Mouse (Mus musculus) liver, embryonic 14.5 days (tissue): ENCODE results near the gene Calr. TPM values are rescaled to one million over a fixed set of nuclear protein-coding genes. Genes with fewer than 3 reads are reported as not detected.

Experiments used
- ATAC-seq: fragments of 200-750 bp; cut with Nextera tagmentation; 2 replicates; pipeline ENCODE4 v1.8.0; 2017; ENCODE audit warnings: moderate number of reproducible peaks, mild to moderate bottlenecking, moderate library complexity; ENCODE audit not compliant: insufficient read depth
- DNase-seq, 3 experiments: peaks; one replicate each; pipeline ENCODE4 v3.0.0-alpha.2; 2012 to 2013; ENCODE audit warnings: low read depth in 3 of 3, low spot score in 3 of 3
- H3K27ac ChIP-seq: fragments of 300-500 bp; sonication (generic); 2 replicates; pipeline ENCODE4 v1.5.1; 2014; ENCODE audit warnings: moderate library complexity, mild to moderate bottlenecking, control low read depth, inconsistent platforms
- H3K27me3 ChIP-seq: fragments of 300-500 bp; sonication (generic); 2 replicates; pipeline ENCODE4 v1.6.1; 2014; ENCODE audit warnings: mild to moderate bottlenecking, low read length, moderate library complexity; ENCODE audit not compliant: control insufficient read depth, insufficient read depth
- H3K36me3 ChIP-seq: fragments of 300-500 bp; sonication (generic); replicated peaks from 2 replicates; pipeline ENCODE4 v1.6.1; 2014; ENCODE audit warnings: low read depth; ENCODE audit not compliant: control insufficient read depth, insufficient read depth
- H3K4me1 ChIP-seq, 2 experiments: fragments of 200-500 bp in 1 of 2; fragments of 300-500 bp in 1 of 2; sonication (generic) in 1 of 2; replicated peaks; 2 replicates each; pipeline ENCODE4 v1.6.1; 2012 to 2014; ENCODE audit warnings: antibody characterized with exemption in 1 of 2, inconsistent platforms in 1 of 2, low read length in 1 of 2; ENCODE audit not compliant: control insufficient read depth in 2 of 2, insufficient read depth in 2 of 2
- H3K4me2 ChIP-seq: fragments of 300-500 bp; sonication (generic); 2 replicates; pipeline ENCODE4 v1.6.1; 2014; ENCODE audit warnings: low read depth, mild to moderate bottlenecking, control low read depth, moderate library complexity
- H3K4me3 ChIP-seq, 2 experiments: fragments of 200-500 bp in 1 of 2; fragments of 300-500 bp in 1 of 2; sonication (generic) in 1 of 2; 2 replicates each; pipeline ENCODE4 v1.5.1; 2012 to 2014; ENCODE audit warnings: low read depth in 2 of 2, low read length in 2 of 2, mild to moderate bottlenecking in 2 of 2, control low read depth in 1 of 2, inconsistent platforms in 1 of 2, moderate library complexity in 1 of 2; ENCODE audit not compliant: insufficient read depth in 1 of 2
- H3K9ac ChIP-seq: fragments of 300-500 bp; sonication (generic); replicated peaks from 2 replicates; pipeline ENCODE4 v1.6.1; 2014; ENCODE audit warnings: mild to moderate bottlenecking, control low read depth, moderate library complexity
- H3K9me3 ChIP-seq: fragments of 300-500 bp; sonication (generic); 2 replicates; pipeline ENCODE4 v1.6.1; 2016; ENCODE audit warnings: low read length, mixed read lengths; ENCODE audit not compliant: control insufficient read depth
- CTCF ChIP-seq: IDR thresholded peaks from 2 replicates; pipeline ENCODE4 v1.5.1; 2016; ENCODE audit warnings: antibody characterized with exemption, low read depth, control low read depth
- EP300 ChIP-seq: IDR thresholded peaks from 2 replicates; pipeline ENCODE4 v1.6.1; 2016; ENCODE audit warnings: antibody characterized with exemption, low read depth
- WGBS: fragments of 180-500 bp; shearing (Covaris S2); extraction: QIAGEN DNeasy Blood & Tissue Kit; methylation state at CpG from one replicate; pipeline ENCODE4 v1.1.7; 2014; ENCODE audit not compliant: insufficient replicate concordance; 5-methylcytosine and 5-hydroxymethylcytosine counted together
- polyA plus RNA-seq, 2 experiments: library from polyadenylated mRNA; depleted of rRNA in 1 of 2; stranded (reverse) in 1 of 2; unstranded in 1 of 2; fragments of >200 nt; fragmentation: Nextera tagmentation in 1 of 2; extraction: Ambion mirVana in 1 of 2; gene quantifications; 2 replicates each; pipeline versions ENCODE4 v1.2.1 to v1.2.3; 2012 to 2014

Calr gene
- polyA plus RNA-seq, 2 experiments, result 262 to 348 TPM

DNA sequence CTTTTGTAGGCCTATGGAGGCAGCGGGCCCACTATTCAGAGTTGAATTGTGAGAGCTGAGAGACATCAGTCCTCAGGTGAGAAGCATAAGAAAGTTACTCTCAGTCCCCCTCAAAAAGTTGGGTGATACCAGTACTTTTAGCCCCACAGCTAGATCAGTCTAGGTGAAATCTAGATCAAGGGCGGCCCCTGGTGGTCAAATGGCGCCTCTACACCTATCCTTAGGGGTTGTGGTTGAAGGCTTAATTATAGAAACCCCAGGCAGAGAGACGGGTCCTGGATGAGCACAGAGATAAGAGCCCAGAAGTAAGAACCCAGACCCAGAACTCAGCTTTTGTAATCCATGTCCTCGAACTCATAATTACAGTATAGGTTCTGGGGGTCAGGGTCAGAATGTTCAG lies 33.7 kb downstream of the Calr start:
- Histone ChIP-seq H3K4me3 (no peak overlapping the region), H3K36me3 (no peaks in the 10 kb centered on the region), H3K9ac (no peak overlapping the region), H3K9me3 (no peaks in the 10 kb centered on the region), H3K27me3 (peaks cover 14% of the 10 kb centered on the region), H3K4me2 (no peak overlapping the region), H3K27ac (no peak overlapping the region), H3K4me1 (peaks cover 6 to 10% of the 10 kb centered on the region in 2 experiments)
- 3% methylated on average over 5 of the region's 5 CpGs for WGBS
- TF ChIP-seq CTCF (peak; percentile 89), EP300 (no peak)
- ATAC-seq (peak; percentile 36; the same call in 1 of the 2 replicates), DNase-seq (peak in 2 of 3 experiments; percentile 60 to 70)

DNA sequence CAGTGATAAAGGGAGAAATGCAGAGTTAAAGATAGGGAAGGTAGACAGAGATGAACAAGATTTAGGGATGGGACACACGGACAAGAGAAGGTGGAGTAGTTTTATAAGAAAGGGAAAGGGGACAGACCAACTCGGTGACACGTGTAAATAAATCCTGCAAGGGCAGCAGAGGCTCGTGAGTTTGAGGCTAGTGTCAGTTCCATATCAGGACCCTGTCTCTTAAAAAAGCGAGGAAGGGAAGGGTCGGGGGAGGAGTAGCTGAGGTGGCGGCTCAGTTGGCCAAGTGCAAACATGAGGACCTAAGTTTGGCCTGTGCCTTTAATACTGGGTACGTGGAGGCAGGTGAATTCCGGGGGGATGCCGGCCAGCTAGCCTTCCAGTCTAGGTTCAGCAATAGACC lies 35.4 kb downstream of the Calr start:
- WGBS, result 44% methylated on average over 10 of the region's 10 CpGs
- peaks cover 6 to 10% of the 10 kb centered on the region in 2 experiments for H3K4me1 ChIP-seq
- H3K9ac ChIP-seq, result no peak overlapping the region
- TF ChIP-seq CTCF (no peak), EP300 (no peak)
- H3K36me3 ChIP-seq, result no peaks in the 10 kb centered on the region
- H3K9me3 ChIP-seq, result no peaks in the 10 kb centered on the region
- no peak for ATAC-seq
- H3K27me3 ChIP-seq, result peaks cover 14% of the 10 kb centered on the region
- H3K4me2 ChIP-seq, result peak overlapping the region; percentile 66
- DNase-seq, result no peak
- peak overlapping the region in 1 of 2 experiments; percentile 42; a peak in 2 of 4 replicates for H3K4me3 ChIP-seq
- no peak overlapping the region for H3K27ac ChIP-seq

DNA sequence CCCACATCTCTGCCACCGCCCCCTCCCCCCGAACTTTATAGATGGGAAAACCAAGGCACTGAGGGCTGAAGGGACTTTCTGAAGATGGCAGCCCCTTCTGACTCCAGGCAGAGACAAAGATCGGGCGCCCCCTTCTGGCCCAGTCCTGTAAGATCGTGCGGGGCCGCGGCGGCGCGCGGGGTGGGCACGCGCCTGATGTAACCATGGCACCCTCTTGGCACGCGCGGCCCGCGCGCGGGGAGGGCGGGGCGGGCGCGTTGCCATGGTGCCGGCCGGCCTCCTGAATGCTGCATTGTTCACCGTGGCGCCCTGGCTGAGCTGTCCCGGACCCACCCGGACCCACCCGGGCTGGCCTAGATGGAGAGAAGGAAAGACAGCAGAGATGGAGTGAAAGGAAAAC lies 35.8 kb downstream of the Calr start:
- H3K9ac ChIP-seq, result peak overlapping the region; percentile 7; the same call in 1 of the 2 replicates
- peaks cover 6 to 10% of the 10 kb centered on the region in 2 experiments for H3K4me1 ChIP-seq
- no peak overlapping the region for H3K27ac ChIP-seq
- peak; percentile 55 to 64 (median 59) for DNase-seq
- peak; percentile 55 for ATAC-seq
- H3K27me3 ChIP-seq, result peaks cover 14% of the 10 kb centered on the region
- H3K4me3 ChIP-seq, result peak overlapping the region in 1 of 2 experiments; percentile 42; a peak in 2 of 4 replicates
- no peak for TF ChIP-seq EP300
- peak; percentile 83 for TF ChIP-seq CTCF
- under 1% methylated on average over 32 of the region's 32 CpGs for WGBS
- H3K9me3 ChIP-seq, result no peaks in the 10 kb centered on the region
- H3K4me2 ChIP-seq, result peak overlapping the region; percentile 66
- H3K36me3 ChIP-seq, result no peaks in the 10 kb centered on the region

DNA sequence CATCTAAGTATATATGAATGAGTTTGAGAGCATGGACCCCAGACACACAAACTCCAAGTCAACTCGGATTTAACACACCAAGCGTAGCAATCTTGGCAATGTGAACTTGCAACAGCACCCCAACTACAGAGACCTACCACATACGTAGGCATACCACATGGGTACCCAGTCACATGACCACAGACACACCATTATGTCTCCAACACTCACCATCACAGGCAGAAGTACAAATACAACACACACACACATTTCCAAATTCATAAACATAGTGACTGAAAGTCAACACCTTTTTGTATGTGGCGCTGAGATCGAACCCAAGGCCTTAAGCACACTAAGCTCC lies 36.8 kb downstream of the Calr start:
- 72% methylated on average over 5 of the region's 5 CpGs for WGBS
- ATAC-seq, result no peak
- Histone ChIP-seq H3K27ac (no peak overlapping the region), H3K36me3 (no peaks in the 10 kb centered on the region), H3K9me3 (no peaks in the 10 kb centered on the region), H3K27me3 (peaks cover 20% of the 10 kb centered on the region), H3K4me1 (peaks cover 3 to 6% of the 10 kb centered on the region in 2 experiments; a peak in 3 of 4 replicates), H3K4me3 (no peak overlapping the region), H3K9ac (no peak overlapping the region), H3K4me2 (no peak overlapping the region)
- no peak for DNase-seq
- no peak for TF ChIP-seq CTCF
- no peak for TF ChIP-seq EP300

DNA sequence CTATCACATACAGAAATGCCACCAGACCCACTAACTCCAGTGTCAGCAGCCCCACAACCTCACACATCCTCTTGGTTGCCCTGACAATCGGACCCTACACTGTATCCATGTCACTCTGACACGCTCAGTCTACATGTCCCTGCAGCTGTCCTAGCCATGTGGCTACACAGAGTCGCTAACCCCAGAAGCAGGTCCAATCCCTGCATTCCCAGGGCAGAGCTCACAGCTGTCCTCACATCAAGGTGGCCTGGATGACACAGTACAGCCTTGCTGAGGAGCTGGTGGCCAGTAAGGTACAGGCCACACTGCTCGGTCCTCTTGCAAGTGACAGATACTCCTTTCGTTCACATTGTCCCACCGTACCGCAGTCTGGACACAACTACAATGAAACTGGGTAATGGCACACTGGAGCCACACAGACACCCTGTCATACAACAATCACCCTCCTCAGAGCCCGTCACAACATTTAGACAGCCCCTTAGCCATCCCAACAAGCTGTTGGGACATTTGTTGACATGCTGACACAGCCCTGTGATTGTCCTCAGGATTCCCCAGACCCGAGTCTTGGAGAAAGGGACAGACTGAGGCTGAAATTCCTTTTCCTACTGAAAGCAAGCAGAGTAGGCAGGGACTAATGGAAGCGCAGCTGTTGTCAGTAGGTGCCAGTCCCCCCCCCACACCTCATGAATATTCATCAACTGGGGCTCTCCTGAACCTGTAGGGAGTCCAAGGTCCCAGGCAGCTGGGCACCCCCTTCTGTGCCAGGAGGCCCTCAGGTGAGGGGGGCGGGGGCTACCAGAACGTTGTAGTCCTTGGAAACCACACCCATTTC lies 37.4 kb downstream of the Calr start:
- no peak overlapping the region for H3K4me2 ChIP-seq
- H3K36me3 ChIP-seq, result no peaks in the 10 kb centered on the region
- ATAC-seq (no peak), DNase-seq (no peak)
- H3K27me3 ChIP-seq, result peaks cover 18% of the 10 kb centered on the region
- 67% methylated on average over 12 of the region's 12 CpGs for WGBS
- peaks cover 3 to 6% of the 10 kb centered on the region in 2 experiments; a peak in 3 of 4 replicates for H3K4me1 ChIP-seq
- no peak overlapping the region for H3K27ac ChIP-seq
- TF ChIP-seq CTCF (no peak), EP300 (no peak)
- no peak overlapping the region for H3K9ac ChIP-seq
- H3K4me3 ChIP-seq, result no peak overlapping the region
- H3K9me3 ChIP-seq, result no peaks in the 10 kb centered on the region
